In genomic region chr9:60226155-60226554, GRCm38 (mm10) we compare ENCODE assay signal across 11 mouse cellular contexts.
A peak's percentile ranks its signal among the peaks of the same experiment; 100 is the strongest.
DNase-seq lines count a peak whose midpoint lies in the region; ATAC-seq and TF ChIP-seq lines count a peak whose summit lies in the region.
"Had no signal": no experiment of that assay in that cellular context is flagged by ENCODE, and none has a peak within 500 bp of the region (broad histone marks: within the 10 kb centered on the region; RNA-seq: fewer than 3 reads in every experiment).

No protein-coding gene starts in this region.

- no peaks in the 10 kb centered on the region for H3K27me3 ChIP-seq in midbrain, embryonic 12.5 days
- no peaks in the 10 kb centered on the region for H3K27me3 ChIP-seq in midbrain, embryonic 11.5 days (ENCODE audit: control insufficient read depth, insufficient read depth, low read length)
- no peaks in the 10 kb centered on the region for H3K27me3 ChIP-seq in forebrain, postnatal 0 days (ENCODE audit: insufficient read depth, low read length)
- H3K27me3 ChIP-seq: hindbrain, embryonic 13.5 days had no signal

- H3K4me2 ChIP-seq in midbrain, embryonic 12.5 days (replicated peaks) = no peak overlapping the region
- no peak overlapping the region for H3K4me2 ChIP-seq in midbrain, embryonic 11.5 days
- H3K4me2 ChIP-seq in forebrain, postnatal 0 days (ENCODE audit: low read depth) = no peak overlapping the region
- H3K4me2 ChIP-seq: hindbrain, embryonic 13.5 days had no signal

- ATAC-seq in midbrain, embryonic 12.5 days (ENCODE audit: low FRiP score, low read depth) = no peak
- ATAC-seq in midbrain, embryonic 11.5 days (ENCODE audit: low FRiP score) = no peak
- ATAC-seq in forebrain, postnatal 0 days = peak; percentile 71
- ATAC-seq in activated CD4-positive, CD25-positive, alpha-beta regulatory T cell, adult 4 months = no peak

- peak overlapping the region; percentile 46 for H3K27ac ChIP-seq in midbrain, embryonic 12.5 days (replicated peaks)
- H3K27ac ChIP-seq in midbrain, embryonic 11.5 days (ENCODE audit: low read depth, low read length) = no peak overlapping the region
- H3K27ac ChIP-seq in forebrain, postnatal 0 days (ENCODE audit: low read depth, low read length) = peak overlapping the region; percentile 50
- H3K27ac ChIP-seq: hindbrain, embryonic 13.5 days; kidney, postnatal 0 days had no signal

- H3K4me3 ChIP-seq in midbrain, embryonic 12.5 days = no peak overlapping the region
- H3K4me3 ChIP-seq in midbrain, embryonic 11.5 days (ENCODE audit: low read depth, low read length) = no peak overlapping the region
- no peak overlapping the region for H3K4me3 ChIP-seq in forebrain, postnatal 0 days (ENCODE audit: low read depth, low read length)
- H3K4me3 ChIP-seq: hindbrain, embryonic 13.5 days had no signal

- H3K9ac ChIP-seq in midbrain, embryonic 12.5 days (replicated peaks) = no peak overlapping the region
- no peak overlapping the region for H3K9ac ChIP-seq in midbrain, embryonic 11.5 days (ENCODE audit: low read length)
- H3K9ac ChIP-seq in forebrain, postnatal 0 days = no peak overlapping the region
- H3K9ac ChIP-seq: hindbrain, embryonic 13.5 days had no signal

- TF ChIP-seq CTCF in forebrain, postnatal 0 days (IDR thresholded peaks at IDR 0.05; ENCODE audit: low read depth) = no peak

- no peaks in the 10 kb centered on the region for H3K36me3 ChIP-seq in midbrain, embryonic 12.5 days
- H3K36me3 ChIP-seq in midbrain, embryonic 11.5 days (ENCODE audit: control insufficient read depth, insufficient read depth, low read length) = no peaks in the 10 kb centered on the region
- H3K36me3 ChIP-seq in forebrain, postnatal 0 days (ENCODE audit: insufficient read depth) = no peaks in the 10 kb centered on the region
- H3K36me3 ChIP-seq: hindbrain, embryonic 13.5 days had no signal

- 85% methylated on average over 14 of the region's 14 CpGs for WGBS in midbrain, embryonic 12.5 days
- 86% methylated on average over 14 of the region's 14 CpGs for WGBS in midbrain, embryonic 11.5 days
- WGBS in forebrain, postnatal 0 days = 45% methylated on average over 14 of the region's 14 CpGs

- no peak for DNase-seq in midbrain, embryonic 11.5 days (ENCODE audit: low spot score, missing footprints)
- peak; percentile 66 for DNase-seq in forebrain, postnatal 0 days
- peak; percentile 53 to 59 for DNase-seq in left cerebral cortex, postnatal 10 days (ENCODE audit: extremely low spot score in 1 of 2, low spot score in 2 of 2)
- DNase-seq in heart, postnatal 10 days = no peak
- DNase-seq in spleen, postnatal 36 days (ENCODE audit: low spot score in 2 of 2) = no peak
- DNase-seq: heart, adult 18-20 months; thymus, adult 2 months had no signal

- H3K9me3 ChIP-seq in midbrain, embryonic 12.5 days = no peaks in the 10 kb centered on the region
- no peaks in the 10 kb centered on the region for H3K9me3 ChIP-seq in midbrain, embryonic 11.5 days (ENCODE audit: control insufficient read depth, low read length)
- no peaks in the 10 kb centered on the region for H3K9me3 ChIP-seq in forebrain, postnatal 0 days (ENCODE audit: low read length)
- H3K9me3 ChIP-seq: hindbrain, embryonic 13.5 days had no signal

- intact Hi-C loops in left cerebral cortex, postnatal 10 days (cut with DNase I) = no loop called here
- intact Hi-C loops in heart, postnatal 10 days (cut with DNase I) = no loop called here

- H3K4me1 ChIP-seq in midbrain, embryonic 12.5 days = peaks cover 26% of the 10 kb centered on the region
- H3K4me1 ChIP-seq in midbrain, embryonic 11.5 days (ENCODE audit: control insufficient read depth, insufficient read depth, low read length) = peaks cover 24% of the 10 kb centered on the region; the same call in 1 of the 2 replicates
- H3K4me1 ChIP-seq in forebrain, postnatal 0 days (ENCODE audit: insufficient read depth) = peaks cover 9% of the 10 kb centered on the region

Comparison
In these comparisons a context has a peak if more than half of its experiments do, and no peak if none do; other contexts are left out.
1. DNase-seq: peak in forebrain, postnatal 0 days (single experiment) and left cerebral cortex, postnatal 10 days (2 of 2); none in midbrain, embryonic 11.5 days (single experiment), heart, postnatal 10 days (0 of 2) and spleen, postnatal 36 days (0 of 2).